ENCODE assay signal across 22 mouse cellular contexts in genomic region chr17:28832875-28833274, GRCm38 (mm10). TPM values are rescaled to one million over a fixed set of nuclear protein-coding genes. Genes with fewer than 3 reads are reported as not detected.
DNase-seq lines count a peak whose midpoint lies in the region; ATAC-seq lines count a peak whose summit lies in the region.
"Had no signal": no experiment of that assay in that cellular context is flagged by ENCODE, and none has a peak within 500 bp of the region (broad histone marks: within the 10 kb centered on the region; RNA-seq: fewer than 3 reads in every experiment).

No protein-coding gene starts in this region.

- WGBS in liver, embryonic 13.5 days (ENCODE audit: insufficient replicate concordance): 59% methylated on average over 3 of the region's 3 CpGs

- peak overlapping the region; percentile 80 for H3K9ac ChIP-seq in liver, embryonic 13.5 days
- H3K9ac ChIP-seq: embryonic facial prominence, embryonic 13.5 days; forebrain, embryonic 12.5 days; hindbrain, embryonic 12.5 days; kidney, embryonic 15.5 days; neural tube, embryonic 15.5 days had no signal

- H3K27me3 ChIP-seq in liver, embryonic 13.5 days: no peaks in the 10 kb centered on the region
- H3K27me3 ChIP-seq: embryonic facial prominence, embryonic 13.5 days; forebrain, embryonic 12.5 days; hindbrain, embryonic 12.5 days; kidney, embryonic 15.5 days; neural tube, embryonic 15.5 days had no signal

- DNase-seq in spleen, adult 12 weeks (ENCODE audit: low spot score): peak; percentile 43
- no peak for DNase-seq in spleen, postnatal 14 days (ENCODE audit: low spot score in 2 of 2)
- DNase-seq in liver, embryonic 13.5 days: peak; percentile 78
- DNase-seq in T-cell, adult 2 months (ENCODE audit: low spot score): no peak
- DNase-seq in cerebellum, adult 11-12 months: no peak
- DNase-seq in left cerebral cortex, adult 18-20 months (ENCODE audit: low spot score in 2 of 2): no peak
- DNase-seq: adrenal gland, adult 2 months; cerebellum, adult 18-20 months; cerebellum, postnatal 36 days; gastrocnemius, postnatal 36 days; layer of hippocampus, postnatal 36 days; lung, adult 2 months; lung, postnatal 36 days had no signal

- H3K9me3 ChIP-seq in liver, embryonic 13.5 days (replicated peaks): no peaks in the 10 kb centered on the region
- H3K9me3 ChIP-seq: embryonic facial prominence, embryonic 13.5 days; forebrain, embryonic 12.5 days; hindbrain, embryonic 12.5 days; kidney, embryonic 15.5 days; limb, embryonic 10.5 days; neural tube, embryonic 15.5 days had no signal

- peaks cover 100% of the 10 kb centered on the region for H3K4me1 ChIP-seq in liver, embryonic 13.5 days (replicated peaks)
- H3K4me1 ChIP-seq: embryonic facial prominence, embryonic 13.5 days; forebrain, embryonic 12.5 days; hindbrain, embryonic 12.5 days; kidney, embryonic 15.5 days; neural tube, embryonic 15.5 days had no signal

- peak overlapping the region; percentile 81 for H3K4me2 ChIP-seq in liver, embryonic 13.5 days
- H3K4me2 ChIP-seq: embryonic facial prominence, embryonic 13.5 days; forebrain, embryonic 12.5 days; hindbrain, embryonic 12.5 days; kidney, embryonic 15.5 days; midbrain, embryonic 11.5 days; neural tube, embryonic 15.5 days had no signal

- peak overlapping the region; percentile 99 for H3K27ac ChIP-seq in liver, embryonic 13.5 days
- H3K27ac ChIP-seq: embryonic facial prominence, embryonic 13.5 days; forebrain, embryonic 12.5 days; hindbrain, embryonic 12.5 days; kidney, embryonic 15.5 days; limb, embryonic 10.5 days; neural tube, embryonic 15.5 days had no signal

- peaks cover 100% of the 10 kb centered on the region for H3K36me3 ChIP-seq in liver, embryonic 13.5 days

- ATAC-seq in common myeloid progenitor, adult 5-6 weeks (replicated peaks; ENCODE audit: low read depth, poor library complexity, severe bottlenecking): peak; percentile 37; the same call in 1 of the 2 replicates
- peak; percentile 79 for ATAC-seq in liver, embryonic 13.5 days (ENCODE audit: low read depth)

- H3K4me3 ChIP-seq in liver, embryonic 13.5 days (replicated peaks): peak overlapping the region; percentile 4; the same call in 1 of the 2 replicates
- H3K4me3 ChIP-seq: embryonic facial prominence, embryonic 13.5 days; forebrain, embryonic 12.5 days; hindbrain, embryonic 12.5 days; kidney, embryonic 15.5 days; limb, embryonic 10.5 days; neural tube, embryonic 15.5 days had no signal

RNA-seq across cellular contexts. Expression of gene Pnpla1, which starts 25.3 kb away (rescaled TPM):
- not detected in 2 replicates for total RNA-seq in common myeloid progenitor, adult 5-6 weeks (2017)
- not detected in 2 replicates for polyA plus RNA-seq in liver, embryonic 13.5 days (2015; fragmentation: Nextera tagmentation; extraction: Ambion mirVana)
- total RNA-seq in left cerebral cortex, adult 18-20 months (2021): under 1 TPM; 0.53 to 0.54 TPM
- total RNA-seq: gastrocnemius, postnatal 36 days had no signal
- polyA plus RNA-seq: forebrain, embryonic 12.5 days; hindbrain, embryonic 12.5 days; midbrain, embryonic 11.5 days; thymus, postnatal 0 days had no signal

RNA-seq across cellular contexts. Expression of gene Brpf3, which starts 32.0 kb away (rescaled TPM):
- total RNA-seq in common myeloid progenitor, adult 5-6 weeks (2017): 8.6 and 9.7 TPM in 2 replicates
- 61.8 and 69.9 TPM in 2 replicates for polyA plus RNA-seq in liver, embryonic 13.5 days (2015; fragmentation: Nextera tagmentation; extraction: Ambion mirVana)
- 10 to 100 TPM; 51.5 to 55.0 TPM for total RNA-seq in left cerebral cortex, adult 18-20 months (2021)

Comparison
In these comparisons a context has a peak if more than half of its experiments do, and no peak if none do; other contexts are left out.
1. DNase-seq: peak in spleen, adult 12 weeks (single experiment) and liver, embryonic 13.5 days (single experiment); none in spleen, postnatal 14 days (0 of 2), T-cell, adult 2 months (single experiment), cerebellum, adult 11-12 months (single experiment) and left cerebral cortex, adult 18-20 months (0 of 2).